Mouse (Mus musculus) gastrocnemius, postnatal 4 days (tissue): ENCODE results near the gene Gm10273. TPM values are rescaled to one million over a fixed set of nuclear protein-coding genes. Genes with fewer than 3 reads are reported as not detected.

Source experiments
- DNase-seq, 2 experiments: peaks; one replicate each; pipeline ENCODE4 v3.0.0; 2021 to 2022; ENCODE audit warnings: low spot score in 2 of 2, mixed read lengths in 2 of 2
- total RNA-seq, 2 experiments: library from RNA; stranded (reverse); gene quantifications; 2 replicates each; pipeline ENCODE4 v1.2.3; 2021

Gm10273 gene
- total RNA-seq, 2 experiments from 2014 or later, result 66.6 to 73.1 TPM

GRCm38 (mm10) chr10:59402899-59403792 lies 7.7 kb downstream of the Gm10273 start, which contains the start of gene Pla2g12b:
TSS of gene Pla2g12b (plus strand) at chr10:59403660.
- no peak for DNase-seq

- no peak for DNase-seq
These were observed 8.3 kb downstream of the Gm10273 start for GRCm38 (mm10) chr10:59403793-59404149.

GRCm38 (mm10) chr10:59408499-59408898 lies 13.1 kb downstream of the Gm10273 start:
- no peak for DNase-seq

GRCm38 (mm10) chr10:59410264-59410663 lies 14.8 kb downstream of the Gm10273 start:
- no peak for DNase-seq

GRCm38 (mm10) chr10:59413711-59414110 lies 18.3 kb downstream of the Gm10273 start:
- DNase-seq, result no peak

- DNase-seq, result no peak
These were observed 21.2 kb downstream of the Gm10273 start for GRCm38 (mm10) chr10:59416623-59417022.

- no peak for DNase-seq
These were observed 24.1 kb downstream of the Gm10273 start for GRCm38 (mm10) chr10:59419516-59419915.

GRCm38 (mm10) chr10:59424453-59424852 lies 29.0 kb downstream of the Gm10273 start:
- no peak for DNase-seq

GRCm38 (mm10) chr10:59425369-59425768 lies 29.9 kb downstream of the Gm10273 start:
- peak; percentile 43 to 69 for DNase-seq

- DNase-seq, result no peak
These were observed 30.9 kb downstream of the Gm10273 start for GRCm38 (mm10) chr10:59426371-59426770.

GRCm38 (mm10) chr10:59429448-59430135 lies 34.2 kb downstream of the Gm10273 start:
- no peak for DNase-seq

GRCm38 (mm10) chr10:59430701-59431218 lies 35.3 kb downstream of the Gm10273 start:
- DNase-seq, result no peak

- no peak for DNase-seq
These were observed 40.3 kb downstream of the Gm10273 start for GRCm38 (mm10) chr10:59435746-59436145.

- no peak for DNase-seq
These were observed 43.2 kb downstream of the Gm10273 start for GRCm38 (mm10) chr10:59438651-59439050.

- DNase-seq, result peak; percentile 48 to 73
These were observed 44.1 kb downstream of the Gm10273 start for GRCm38 (mm10) chr10:59439508-59439931.

- DNase-seq, result no peak
These were observed 44.7 kb downstream of the Gm10273 start for GRCm38 (mm10) chr10:59440177-59440576.

GRCm38 (mm10) chr10:59441735-59442134 lies 46.3 kb downstream of the Gm10273 start, which contains the start of gene Oit3:
TSS of gene Oit3 (minus strand) at chr10:59441778.
- DNase-seq, result no peak

- no peak for DNase-seq
These were observed 47.8 kb downstream of the Gm10273 start for GRCm38 (mm10) chr10:59443212-59443611.

GRCm38 (mm10) chr10:59444106-59444505 lies 48.7 kb downstream of the Gm10273 start:
- no peak for DNase-seq

GRCm38 (mm10) chr10:59444635-59445034 lies 49.2 kb downstream of the Gm10273 start:
- no peak for DNase-seq
